In the genomic region with DNA sequence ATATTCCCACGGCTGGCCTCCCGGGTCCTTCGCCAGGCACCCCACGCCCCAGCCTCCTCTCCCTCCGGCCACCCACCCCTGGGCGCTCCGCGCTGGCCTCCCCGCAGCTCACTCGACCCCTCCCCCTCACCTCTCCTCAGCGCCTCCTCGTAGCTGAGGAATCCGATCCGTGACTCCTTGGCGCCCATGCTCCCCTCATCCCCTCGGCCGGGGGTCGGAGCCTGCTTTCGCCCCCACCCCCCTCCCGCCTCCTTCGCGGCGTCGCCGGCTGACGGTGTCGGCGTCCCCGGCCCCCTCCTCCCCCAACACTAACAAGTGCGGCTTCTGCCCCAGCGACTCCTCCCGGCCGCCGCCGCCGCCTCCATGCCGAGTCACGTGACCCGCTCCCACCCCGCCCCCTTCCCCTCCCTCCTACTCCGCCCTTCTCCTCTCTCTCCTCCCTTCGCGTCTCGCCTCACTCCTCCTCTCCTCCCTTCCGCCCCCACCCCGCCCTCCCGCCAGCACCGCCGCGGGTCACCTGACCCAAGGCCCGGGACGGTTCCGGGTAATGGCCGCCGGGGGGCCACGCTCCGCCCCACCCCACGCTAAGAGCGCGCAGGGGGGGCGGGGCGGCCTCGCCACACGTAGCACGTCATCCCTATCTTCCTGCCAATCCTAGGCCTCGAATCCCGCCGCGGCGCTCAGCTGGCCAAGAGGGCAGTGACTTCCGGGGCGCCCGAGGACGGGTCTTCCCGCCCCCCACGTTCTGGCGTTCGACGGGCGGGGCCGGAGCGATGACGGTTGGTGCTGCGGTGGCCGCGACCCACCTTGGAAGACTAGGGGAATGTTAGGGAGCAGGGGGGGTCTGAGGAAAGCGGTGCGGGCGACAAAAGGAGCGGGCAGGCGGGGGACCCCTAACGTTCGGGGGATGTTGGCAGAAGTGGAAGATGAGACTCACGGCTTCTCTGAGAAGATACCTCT, we compare ENCODE assay signal across 8 mouse cellular contexts. TPM values are rescaled to one million over a fixed set of nuclear protein-coding genes. Genes with fewer than 3 reads are reported as not detected.
DNase-seq lines count a peak whose midpoint lies in the region; ATAC-seq and TF ChIP-seq lines count a peak whose summit lies in the region.

TSS of gene Usp32 (minus strand) at position 581 of the 960 bp plus-strand sequence.

- peak within 1 kb of the TSS; percentile 93 for H3K27ac ChIP-seq in MEL (ENCODE audit: control insufficient read depth, low read depth, low read length)
- peak within 1 kb of the TSS; percentile 83 for H3K27ac ChIP-seq in cerebellum, adult 2 months (ENCODE audit: insufficient read depth, low read length)
- H3K27ac ChIP-seq in forebrain, postnatal 0 days (ENCODE audit: low read depth, low read length): peak within 1 kb of the TSS; percentile 87
- H3K27ac ChIP-seq in lung, embryonic 16.5 days (ENCODE audit: low read length): peak within 1 kb of the TSS; percentile 76

- peak within 1 kb of the TSS; percentile 73 for H3K4me2 ChIP-seq in forebrain, postnatal 0 days (ENCODE audit: low read depth)
- H3K4me2 ChIP-seq in lung, embryonic 16.5 days (ENCODE audit: low read depth, low read length): peak within 1 kb of the TSS; percentile 93

- peak; percentile 99 for DNase-seq in MEL (ENCODE audit: low read depth, low spot score)
- DNase-seq in cerebellum, adult 2 months: peak; percentile 97 to 98
- peak; percentile 98 for DNase-seq in forebrain, postnatal 0 days
- peak; percentile 97 for DNase-seq in heart, postnatal 4 days
- DNase-seq in layer of hippocampus, adult 9-10 months (ENCODE audit: low spot score): peak; percentile 87
- DNase-seq in ovary, postnatal 10 days (ENCODE audit: low spot score): peak; percentile 87
- peak; percentile 95 for DNase-seq in thymus, postnatal 10 days (ENCODE audit: low spot score in 2 of 2)

- H3K36me3 ChIP-seq in MEL (ENCODE audit: control insufficient read depth in 1 of 2, insufficient read depth in 2 of 2, low read length in 2 of 2): peaks cover 0 to 20% of the 10 kb centered on the region in 2 experiments; a peak in 2 of 4 replicates
- H3K36me3 ChIP-seq in forebrain, postnatal 0 days (ENCODE audit: insufficient read depth): no peaks in the 10 kb centered on the region
- H3K36me3 ChIP-seq in lung, embryonic 16.5 days (ENCODE audit: control insufficient read depth, insufficient read depth, low read length): no peaks in the 10 kb centered on the region

- H3K27me3 ChIP-seq in MEL (ENCODE audit: control insufficient read depth in 1 of 2, insufficient read depth in 2 of 2, low read length in 2 of 2): no peaks in the 10 kb centered on the region
- H3K27me3 ChIP-seq in cerebellum, adult 2 months (ENCODE audit: control insufficient read depth, insufficient read depth, low read length): no peaks in the 10 kb centered on the region
- no peaks in the 10 kb centered on the region for H3K27me3 ChIP-seq in forebrain, postnatal 0 days (ENCODE audit: insufficient read depth, low read length)
- H3K27me3 ChIP-seq in lung, embryonic 16.5 days (ENCODE audit: control insufficient read depth, insufficient read depth, low read depth, low read length): no peaks in the 10 kb centered on the region

- H3K4me3 ChIP-seq in MEL (ENCODE audit: control insufficient read depth in 1 of 2, insufficient read depth in 1 of 2, low read depth in 2 of 2, low read length in 2 of 2): peak within 1 kb of the TSS; percentile 74 to 98
- peak within 1 kb of the TSS; percentile 97 for H3K4me3 ChIP-seq in cerebellum, adult 2 months (replicated peaks; ENCODE audit: insufficient read depth, low read depth, low read length)
- H3K4me3 ChIP-seq in forebrain, postnatal 0 days (ENCODE audit: low read depth, low read length): peak within 1 kb of the TSS; percentile 99
- peak within 1 kb of the TSS; percentile 91 for H3K4me3 ChIP-seq in lung, embryonic 16.5 days (ENCODE audit: low read length)

- peak; percentile 96 for ATAC-seq in forebrain, postnatal 0 days
- ATAC-seq in lung, embryonic 16.5 days (ENCODE audit: low read depth): peak; percentile 98

- H3K4me1 ChIP-seq in MEL (ENCODE audit: control insufficient read depth in 1 of 2, insufficient read depth in 2 of 2, low read length in 2 of 2): peaks cover 8 to 11% of the 10 kb centered on the region in 2 experiments
- no peaks in the 10 kb centered on the region for H3K4me1 ChIP-seq in cerebellum, adult 2 months (ENCODE audit: control insufficient read depth, insufficient read depth, low read length)
- peaks cover 9% of the 10 kb centered on the region; the same call in 1 of the 2 replicates for H3K4me1 ChIP-seq in forebrain, postnatal 0 days (ENCODE audit: insufficient read depth)
- H3K4me1 ChIP-seq in lung, embryonic 16.5 days (replicated peaks; ENCODE audit: control insufficient read depth, insufficient read depth, low read length): peaks cover 7% of the 10 kb centered on the region; the same call in 1 of the 2 replicates

- peaks cover 24% of the 10 kb centered on the region for H3K79me2 ChIP-seq in MEL (ENCODE audit: control insufficient read depth, insufficient read depth, low read length, poor library complexity)

- no peak for TF ChIP-seq RAD21 in MEL (IDR thresholded peaks at IDR 0.05; ENCODE audit: low read depth, low read length)

- WGBS in cerebellum, adult 2 months: 1% methylated on average over 90 of the region's 94 CpGs
- whole genome bisulfite sequencing in forebrain, postnatal 0 days: 2% methylated on average over 78 of the region's 94 CpGs
- under 1% methylated on average over 88 of the region's 94 CpGs for WGBS in lung, embryonic 16.5 days

- 0 out of 4 replicates have a peak, but pooled peaks of 1 of the 2 experiments have one; percentile 57 for TF ChIP-seq EP300 in MEL (IDR thresholded peaks at IDR 0.05; ENCODE audit: low read depth in 1 of 2, low read length in 2 of 2)

- TF ChIP-seq CTCF in MEL (IDR thresholded peaks at IDR 0.05 in 2 of 3, conservative IDR thresholded peaks at IDR 0.05 in 1 of 3; ENCODE audit: control insufficient read depth in 1 of 3, insufficient read depth in 1 of 3, low read depth in 2 of 3, low read length in 3 of 3, poor library complexity in 1 of 3, severe bottlenecking in 1 of 3): 0 out of 6 replicates have a peak, but pooled peaks of 1 of the 3 experiments have one; percentile 10
- no peak for TF ChIP-seq CTCF in cerebellum, adult 2 months (IDR thresholded peaks at IDR 0.05; ENCODE audit: borderline replicate concordance, insufficient read depth, low read depth, low read length)
- TF ChIP-seq CTCF in forebrain, postnatal 0 days (IDR thresholded peaks at IDR 0.05; ENCODE audit: low read depth): peak; percentile 28

- peak within 1 kb of the TSS; percentile 98 for H3K9ac ChIP-seq in MEL (ENCODE audit: control insufficient read depth, low read depth, low read length, poor library complexity, severe bottlenecking)
- H3K9ac ChIP-seq in forebrain, postnatal 0 days: peak within 1 kb of the TSS; percentile 78
- peak within 1 kb of the TSS; percentile 86 for H3K9ac ChIP-seq in lung, embryonic 16.5 days (ENCODE audit: low read length)

- H3K9me3 ChIP-seq in MEL (replicated peaks; ENCODE audit: insufficient read depth, low read length): no peaks in the 10 kb centered on the region
- H3K9me3 ChIP-seq in forebrain, postnatal 0 days (ENCODE audit: low read length): no peaks in the 10 kb centered on the region
- no peaks in the 10 kb centered on the region for H3K9me3 ChIP-seq in lung, embryonic 16.5 days (ENCODE audit: control insufficient read depth, low read length)

- TF ChIP-seq POLR2A in MEL (IDR thresholded peaks at IDR 0.05; ENCODE audit: control insufficient read depth in 1 of 2, insufficient read depth in 1 of 2, low read depth in 1 of 2, low read length in 2 of 2, poor library complexity in 1 of 2): peak; percentile 76 to 88
- TF ChIP-seq POLR2A in cerebellum, adult 2 months (IDR thresholded peaks at IDR 0.05; ENCODE audit: borderline replicate concordance, insufficient read depth, low read length): peak; percentile 89

TF ChIP-seq in MEL, 35 proteins besides CTCF, POLR2A, EP300 and RAD21 (continues in another document):
- TF ChIP-seq ZC3H11A (IDR thresholded peaks at IDR 0.05; ENCODE audit: low read depth, low read length) (no peak), KAT2A (conservative IDR thresholded peaks at IDR 0.05; ENCODE audit: low read depth, low read length) (peak; percentile 52; the same call in 1 of the 2 replicates), USF2 (IDR thresholded peaks at IDR 0.05; ENCODE audit: borderline replicate concordance in 1 of 2, insufficient read depth in 1 of 2, low read depth in 1 of 2, low read length in 2 of 2) (peak; percentile 44 to 69; a peak in 3 of 4 replicates), ZKSCAN1 (IDR thresholded peaks at IDR 0.05; ENCODE audit: low read depth, low read length) (no peak), TBP (IDR thresholded peaks at IDR 0.05; ENCODE audit: low read depth, low read length) (0 out of 2 replicates have a peak, but pooled peaks have one; percentile 37), ZMIZ1 (IDR thresholded peaks at IDR 0.05; ENCODE audit: low read depth, low read length) (no peak), E2F4 (IDR thresholded peaks at IDR 0.05; ENCODE audit: borderline replicate concordance, low read depth, low read length) (no peak), SIN3A (IDR thresholded peaks at IDR 0.05; ENCODE audit: low read length) (peak; percentile 56), GABPA (IDR thresholded peaks at IDR 0.05; ENCODE audit: low read depth, low read length) (no peak), MYC (IDR thresholded peaks at IDR 0.05; ENCODE audit: low read depth, low read length) (no peak), USF1 (IDR thresholded peaks at IDR 0.05; ENCODE audit: low read depth, low read length) (peak; percentile 93), JUND (IDR thresholded peaks at IDR 0.05; ENCODE audit: low read depth, low read length) (no peak), ELF1 (IDR thresholded peaks at IDR 0.05; ENCODE audit: low read depth, low read length) (peak; percentile 96), MYB (IDR thresholded peaks at IDR 0.05; ENCODE audit: low read depth, low read length) (peak; percentile 83), TAL1 (IDR thresholded peaks at IDR 0.05; ENCODE audit: low read length) (no peak), RCOR1 (IDR thresholded peaks at IDR 0.05; ENCODE audit: low read depth, low read length) (no peak), POLR2AphosphoS5 (IDR thresholded peaks at IDR 0.05; ENCODE audit: borderline replicate concordance, low read depth, low read length) (no peak), POLR2AphosphoS2 (IDR thresholded peaks at IDR 0.05; ENCODE audit: low read length) (peak; percentile 72; the same call in 1 of the 2 replicates)

RNA-seq across cellular contexts. Expression of gene Usp32, which starts in this region (rescaled TPM):
- total RNA-seq in MEL (2012; rRNA removed): 11.3 and 12.5 TPM in 2 replicates
- 10 to 100 TPM in 1 of 2 experiments, not detected in 1; 11.5 TPM for polyA plus RNA-seq in MEL (2012; ENCODE audit: insufficient read depth in 1 of 2, insufficient read length in 2 of 2, low read depth in 1 of 2, low replicate concordance in 2 of 2, missing spikeins in 1 of 2)
- polyA plus RNA-seq in cerebellum, adult 2 months (2012; rRNA removed): 41.4 and 44.4 TPM in 2 replicates
- 42.4 and 44.4 TPM in 2 replicates for total RNA-seq in forebrain, postnatal 0 days (2014; rRNA removed)
- 5.4 and 7.6 TPM in 2 replicates for polyA plus RNA-seq in forebrain, postnatal 0 days (2015; fragmentation: Nextera tagmentation; extraction: Ambion mirVana)
- total RNA-seq in heart, postnatal 4 days (2021): 10 to 100 TPM; 21.8 to 21.9 TPM
- 3.5 and 5.9 TPM in 2 replicates for polyA plus RNA-seq in lung, embryonic 16.5 days (2015; fragmentation: Nextera tagmentation; extraction: Ambion mirVana)

Comparison
In these comparisons a context has a peak if more than half of its experiments do, and no peak if none do; other contexts are left out.
1. Peak in every context shown above with its lines: DNase-seq, ATAC-seq, H3K4me3 ChIP-seq and H3K27ac ChIP-seq.